Mouse (Mus musculus): ENCODE data around the gene Zfp831. TPM values are rescaled to one million over a fixed set of nuclear protein-coding genes. Genes with fewer than 3 reads are reported as not detected.

Gene Zfp831
- total and polyA plus RNA-seq, 2 experiments from 2014 or later = under 0.01 to 0.02 TPM

GRCm38 (mm10) chr2:174613221-174613620 is 30.1 kb upstream of the Zfp831 start:
- H3K4me1 ChIP-seq (ENCODE audit: insufficient read depth) = no peaks in the 10 kb centered on the region
- 91% methylated on average over 8 of the region's 8 CpGs for WGBS
- TF ChIP-seq CTCF (IDR thresholded peaks at IDR 0.05; ENCODE audit: low read depth) = no peak
- DNase-seq (no peak), ATAC-seq (no peak)
- no peaks in the 10 kb centered on the region for H3K9me3 ChIP-seq (ENCODE audit: low read length)
- no peaks in the 10 kb centered on the region for H3K27me3 ChIP-seq (ENCODE audit: insufficient read depth, low read length)
- no peak overlapping the region for H3K4me2 ChIP-seq (ENCODE audit: low read depth)
- no peak overlapping the region for H3K27ac ChIP-seq (ENCODE audit: low read depth, low read length)
- no peaks in the 10 kb centered on the region for H3K36me3 ChIP-seq (ENCODE audit: insufficient read depth)
- no peak overlapping the region for H3K4me3 ChIP-seq (ENCODE audit: low read depth, low read length)
- H3K9ac ChIP-seq = no peak overlapping the region

- H3K4me1 ChIP-seq (ENCODE audit: insufficient read depth) = no peaks in the 10 kb centered on the region
- ATAC-seq (no peak), DNase-seq (no peak)
- no peak for TF ChIP-seq CTCF (IDR thresholded peaks at IDR 0.05; ENCODE audit: low read depth)
- 86% methylated on average over 11 of the region's 11 CpGs for WGBS
- H3K36me3 ChIP-seq (ENCODE audit: insufficient read depth) = no peaks in the 10 kb centered on the region
- H3K4me2 ChIP-seq (ENCODE audit: low read depth) = no peak overlapping the region
- H3K4me3 ChIP-seq (ENCODE audit: low read depth, low read length) = no peak overlapping the region
- no peaks in the 10 kb centered on the region for H3K9me3 ChIP-seq (ENCODE audit: low read length)
- H3K27me3 ChIP-seq (ENCODE audit: insufficient read depth, low read length) = no peaks in the 10 kb centered on the region
- H3K27ac ChIP-seq (ENCODE audit: low read depth, low read length) = no peak overlapping the region
- H3K9ac ChIP-seq = no peak overlapping the region
These were observed 29.4 kb upstream of the Zfp831 start for GRCm38 (mm10) chr2:174613921-174614441.

GRCm38 (mm10) chr2:174621881-174622280 is 21.5 kb upstream of the Zfp831 start:
- Histone ChIP-seq H3K27ac (ENCODE audit: low read depth, low read length) (no peak overlapping the region), H3K27me3 (ENCODE audit: insufficient read depth, low read length) (no peaks in the 10 kb centered on the region), H3K9ac (no peak overlapping the region), H3K4me1 (ENCODE audit: insufficient read depth) (no peaks in the 10 kb centered on the region), H3K4me3 (ENCODE audit: low read depth, low read length) (no peak overlapping the region), H3K36me3 (ENCODE audit: insufficient read depth) (no peaks in the 10 kb centered on the region), H3K4me2 (ENCODE audit: low read depth) (no peak overlapping the region), H3K9me3 (ENCODE audit: low read length) (no peaks in the 10 kb centered on the region)
- no peak for DNase-seq
- no peak for TF ChIP-seq CTCF (IDR thresholded peaks at IDR 0.05; ENCODE audit: low read depth)
- WGBS = 94% methylated on average over 7 of the region's 7 CpGs
- no peak for ATAC-seq

GRCm38 (mm10) chr2:174624430-174624829 is 18.9 kb upstream of the Zfp831 start:
- H3K4me3 ChIP-seq (ENCODE audit: low read depth, low read length) = no peak overlapping the region
- no peaks in the 10 kb centered on the region for H3K27me3 ChIP-seq (ENCODE audit: insufficient read depth, low read length)
- H3K27ac ChIP-seq (ENCODE audit: low read depth, low read length) = no peak overlapping the region
- no peaks in the 10 kb centered on the region for H3K36me3 ChIP-seq (ENCODE audit: insufficient read depth)
- no peak overlapping the region for H3K4me2 ChIP-seq (ENCODE audit: low read depth)
- H3K4me1 ChIP-seq (ENCODE audit: insufficient read depth) = no peaks in the 10 kb centered on the region
- no peak for TF ChIP-seq CTCF (IDR thresholded peaks at IDR 0.05; ENCODE audit: low read depth)
- 89% methylated on average over 7 of the region's 7 CpGs for WGBS
- ATAC-seq = no peak
- no peaks in the 10 kb centered on the region for H3K9me3 ChIP-seq (ENCODE audit: low read length)
- no peak overlapping the region for H3K9ac ChIP-seq
- DNase-seq = no peak

- Histone ChIP-seq H3K4me2 (ENCODE audit: low read depth) (no peak overlapping the region), H3K27me3 (ENCODE audit: insufficient read depth, low read length) (no peaks in the 10 kb centered on the region), H3K9me3 (ENCODE audit: low read length) (no peaks in the 10 kb centered on the region), H3K4me1 (ENCODE audit: insufficient read depth) (no peaks in the 10 kb centered on the region), H3K27ac (ENCODE audit: low read depth, low read length) (no peak overlapping the region), H3K4me3 (ENCODE audit: low read depth, low read length) (no peak overlapping the region), H3K9ac (no peak overlapping the region), H3K36me3 (ENCODE audit: insufficient read depth) (no peaks in the 10 kb centered on the region)
- DNase-seq = no peak
- no peak for TF ChIP-seq CTCF (IDR thresholded peaks at IDR 0.05; ENCODE audit: low read depth)
- no peak for ATAC-seq
- WGBS = 80% methylated on average over 8 of the region's 8 CpGs
These were observed 16.3 kb upstream of the Zfp831 start for GRCm38 (mm10) chr2:174627021-174627420.

GRCm38 (mm10) chr2:174629299-174629850 is 14.0 kb upstream of the Zfp831 start:
- DNase-seq = no peak
- H3K27ac ChIP-seq (ENCODE audit: low read depth, low read length) = no peak overlapping the region
- H3K9me3 ChIP-seq (ENCODE audit: low read length) = no peaks in the 10 kb centered on the region
- TF ChIP-seq CTCF (IDR thresholded peaks at IDR 0.05; ENCODE audit: low read depth) = no peak
- WGBS = 73% methylated on average over 6 of the region's 6 CpGs
- no peak for ATAC-seq
- no peak overlapping the region for H3K4me2 ChIP-seq (ENCODE audit: low read depth)
- no peaks in the 10 kb centered on the region for H3K4me1 ChIP-seq (ENCODE audit: insufficient read depth)
- no peaks in the 10 kb centered on the region for H3K27me3 ChIP-seq (ENCODE audit: insufficient read depth, low read length)
- no peaks in the 10 kb centered on the region for H3K36me3 ChIP-seq (ENCODE audit: insufficient read depth)
- no peak overlapping the region for H3K9ac ChIP-seq
- H3K4me3 ChIP-seq (ENCODE audit: low read depth, low read length) = no peak overlapping the region

- no peak overlapping the region for H3K4me3 ChIP-seq (ENCODE audit: low read depth, low read length)
- no peak overlapping the region for H3K4me2 ChIP-seq (ENCODE audit: low read depth)
- ATAC-seq (no peak), DNase-seq (no peak)
- no peak overlapping the region for H3K27ac ChIP-seq (ENCODE audit: low read depth, low read length)
- no peaks in the 10 kb centered on the region for H3K27me3 ChIP-seq (ENCODE audit: insufficient read depth, low read length)
- H3K9ac ChIP-seq = no peak overlapping the region
- H3K36me3 ChIP-seq (ENCODE audit: insufficient read depth) = no peaks in the 10 kb centered on the region
- no peaks in the 10 kb centered on the region for H3K9me3 ChIP-seq (ENCODE audit: low read length)
- H3K4me1 ChIP-seq (ENCODE audit: insufficient read depth) = no peaks in the 10 kb centered on the region
- TF ChIP-seq CTCF (IDR thresholded peaks at IDR 0.05; ENCODE audit: low read depth) = no peak
- WGBS = 46% methylated on average over 1 of the region's 1 CpGs
These were observed 6.6 kb upstream of the Zfp831 start for GRCm38 (mm10) chr2:174636750-174637149.

Measured in forebrain, postnatal 0 days (tissue).